21 mouse cellular contexts compared by ENCODE assay signal in the genomic region with DNA sequence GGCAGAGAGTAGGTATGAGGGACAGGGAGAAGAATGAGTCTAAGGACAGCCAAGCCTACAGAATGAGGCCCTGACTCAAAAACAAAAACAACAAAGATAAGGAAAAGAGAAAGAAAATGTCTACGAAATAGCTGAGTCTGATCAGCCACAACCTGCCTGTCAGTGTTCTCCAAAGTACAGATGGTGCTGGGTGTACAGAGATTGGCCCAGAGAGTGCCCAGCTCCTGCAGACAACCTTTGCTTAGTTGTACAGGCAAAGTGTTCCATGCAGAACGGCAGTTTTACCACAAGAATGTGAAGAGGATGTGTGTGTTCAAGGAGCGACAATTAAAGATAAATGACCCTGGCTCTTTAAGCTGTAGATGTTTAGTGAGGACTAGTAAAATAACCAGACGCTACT. TPM values are rescaled to one million over a fixed set of nuclear protein-coding genes. Genes with fewer than 3 reads are reported as not detected.
DNase-seq lines count a peak whose midpoint lies in the region; ATAC-seq and TF ChIP-seq lines count a peak whose summit lies in the region.
"Had no signal": no experiment of that assay in that cellular context is flagged by ENCODE, and none has a peak within 500 bp of the region (broad histone marks: within the 10 kb centered on the region; RNA-seq: fewer than 3 reads in every experiment).

No protein-coding gene starts in this region.

- no peak for TF ChIP-seq CTCF in layer of hippocampus, adult 2 months (conservative IDR thresholded peaks at IDR 0.05)

- DNase-seq in layer of hippocampus, adult 2 months (ENCODE audit: low spot score in 2 of 2), result no peak
- DNase-seq in layer of hippocampus, postnatal 25 days (ENCODE audit: extremely low spot score in 1 of 2, low spot score in 1 of 2), result no peak
- no peak for DNase-seq in cerebellum, adult 18-20 months
- no peak for DNase-seq in adrenal gland, postnatal 4 days (ENCODE audit: low spot score in 2 of 2)
- DNase-seq: adrenal gland, adult 8-10 months; adrenal gland, postnatal 14 days; adrenal gland, postnatal 36 days; cerebellum, adult 11 months; cerebellum, adult 2 months; cerebellum, adult 9-10 months; cerebellum, postnatal 10 days; cerebellum, postnatal 36 days; forebrain, postnatal 0 days had no signal

- H3K4me3 ChIP-seq in layer of hippocampus, adult 2 months, result no peak overlapping the region
- H3K4me3 ChIP-seq: embryonic facial prominence, embryonic 10.5 days; embryonic facial prominence, embryonic 12.5 days; forebrain, embryonic 13.5 days; forebrain, embryonic 15.5 days had no signal

- H3K27ac ChIP-seq in layer of hippocampus, adult 2 months, result peak overlapping the region; percentile 36
- H3K27ac ChIP-seq: embryonic facial prominence, embryonic 10.5 days; embryonic facial prominence, embryonic 12.5 days; forebrain, embryonic 13.5 days; forebrain, embryonic 15.5 days had no signal

- ATAC-seq in common myeloid progenitor, adult 5-6 weeks (replicated peaks; ENCODE audit: low read depth, poor library complexity, severe bottlenecking), result peak; percentile 66
- peak; percentile 71 for ATAC-seq in megakaryocyte-erythroid progenitor cell, adult 5-6 weeks (replicated peaks; ENCODE audit: low FRiP score, low TSS enrichment, poor library complexity, severe bottlenecking)
- ATAC-seq: activated CD4-positive, CD25-positive, alpha-beta regulatory T cell, adult 4 months; forebrain, embryonic 13.5 days; forebrain, embryonic 15.5 days; forebrain, postnatal 0 days had no signal

RNA-seq across cellular contexts. Expression of gene Anapc16, which starts 50.1 kb away (rescaled TPM):
- 10 to 100 TPM; 64.8 to 71.4 TPM for total RNA-seq in layer of hippocampus, adult 2 months (2021)
- total RNA-seq in layer of hippocampus, postnatal 25 days (2021), result 10 to 100 TPM; 59.3 to 77.3 TPM
- 45.3 and 60.5 TPM in 2 replicates for total RNA-seq in common myeloid progenitor, adult 5-6 weeks (2017)
- 59.5 and 72.3 TPM in 2 replicates for total RNA-seq in megakaryocyte-erythroid progenitor cell, adult 5-6 weeks (2014; fragmentation: Nextera tagmentation)
- total RNA-seq in megakaryocyte-erythroid progenitor cell, adult 5-6 weeks (2017), result 42.1 and 43.2 TPM in 2 replicates
- 10 to 100 TPM; 82.2 to 88.4 TPM for total RNA-seq in adrenal gland, postnatal 4 days (2021)

RNA-seq across cellular contexts. Expression of gene Ascc1, which starts 50.5 kb away (rescaled TPM):
- 10 to 100 TPM; 15.3 to 17.2 TPM for total RNA-seq in layer of hippocampus, adult 2 months (2021)
- total RNA-seq in layer of hippocampus, postnatal 25 days (2021), result 10 to 100 TPM; 16.7 to 18.1 TPM
- 30.5 and 41.6 TPM in 2 replicates for total RNA-seq in common myeloid progenitor, adult 5-6 weeks (2017)
- 30.8 and 36.1 TPM in 2 replicates for total RNA-seq in megakaryocyte-erythroid progenitor cell, adult 5-6 weeks (2014; fragmentation: Nextera tagmentation)
- total RNA-seq in megakaryocyte-erythroid progenitor cell, adult 5-6 weeks (2017), result 34.3 and 34.7 TPM in 2 replicates
- total RNA-seq in adrenal gland, postnatal 4 days (2021), result 10 to 100 TPM; 35.7 to 38.0 TPM

RNA-seq across cellular contexts. Expression of gene Spock2, which starts 52.9 kb away (rescaled TPM):
- 100 to 1,000 TPM; 476 to 514 TPM for total RNA-seq in layer of hippocampus, adult 2 months (2021)
- total RNA-seq in layer of hippocampus, postnatal 25 days (2021), result 100 to 1,000 TPM; 509 to 518 TPM
- 0.09 TPM in 1 of 2 replicates, not detected in the other for total RNA-seq in common myeloid progenitor, adult 5-6 weeks (2017)
- 0.11 and 0.57 TPM in 2 replicates for total RNA-seq in megakaryocyte-erythroid progenitor cell, adult 5-6 weeks (2014; fragmentation: Nextera tagmentation)
- total RNA-seq in megakaryocyte-erythroid progenitor cell, adult 5-6 weeks (2017), result 0.15 and 0.33 TPM in 2 replicates
- 10 to 100 TPM; 43.4 to 47.2 TPM for total RNA-seq in adrenal gland, postnatal 4 days (2021)
- total RNA-seq: MEL had no signal

Comparison
In these comparisons a context has a peak if more than half of its experiments do, and no peak if none do; other contexts are left out.
1. RNA of gene Spock2, which starts 52.9 kb away (total RNA-seq): 509 to 518 TPM in layer of hippocampus, postnatal 25 days, 476 to 514 TPM in layer of hippocampus, adult 2 months and 43.4 to 47.2 TPM in adrenal gland, postnatal 4 days; 0.11 to 0.57 TPM in megakaryocyte-erythroid progenitor cell, adult 5-6 weeks and 0.09 TPM in common myeloid progenitor, adult 5-6 weeks; every median in the first group is over 10 times any median in the second.